Mouse (Mus musculus): ENCODE data around the gene Ppil6.

The Ppil6 gene

DNA sequence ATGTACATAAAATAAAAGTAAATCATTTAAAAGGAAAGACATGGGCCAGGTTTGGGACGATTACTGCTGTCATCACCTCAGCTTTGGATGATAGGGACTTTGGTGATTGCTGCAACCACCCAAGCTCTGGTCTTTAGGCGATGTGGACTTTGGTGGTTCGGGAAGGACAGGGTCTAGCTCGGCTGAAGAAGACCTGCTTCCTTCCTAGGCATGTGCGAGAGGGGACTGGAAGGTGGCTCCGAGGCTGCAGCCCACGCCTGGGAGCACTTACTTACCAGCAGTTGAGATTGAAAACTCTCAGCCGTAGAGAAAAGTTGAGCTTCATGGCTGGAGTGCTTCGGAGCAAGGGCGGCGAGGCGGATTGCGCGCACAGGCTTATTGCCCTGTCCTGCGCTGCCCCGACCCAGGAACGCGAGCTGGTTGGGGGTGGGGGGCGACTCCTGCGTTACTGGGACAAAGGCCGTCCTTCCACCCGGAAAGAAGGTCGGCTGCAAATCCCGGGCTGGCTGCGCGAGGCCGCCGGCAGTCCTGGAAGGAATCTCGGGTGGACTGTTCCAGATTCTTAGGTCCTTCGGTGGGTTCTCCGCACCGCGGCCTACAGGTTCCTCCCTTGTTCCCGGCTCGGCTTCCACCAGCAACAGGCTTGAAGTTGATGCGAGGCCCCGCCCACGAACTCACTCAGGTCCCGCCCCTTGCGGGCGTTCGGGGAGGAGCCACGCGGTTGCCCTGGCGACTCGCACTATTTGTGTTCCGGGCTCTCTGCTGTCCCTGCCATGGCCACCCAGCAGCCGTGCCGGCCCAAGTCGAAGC lies at the start of gene Ppil6, which contains the start of gene Smpd2:
Gene Ppil6 (plus strand): TSS at position 732 of the 810 bp plus-strand sequence.
Gene Smpd2 (minus strand): TSS at position 662 of the 810 bp plus-strand sequence.
- ChIA-PET CTCF (interaction anchor here in 2 of 4 experiments (0.5 to 1.9 kb wide), 4 partner anchors 12 to 1089 kb away, joined by 3 to 8 read pairs (median 3); no protein-coding TSS in a partner anchor), POLR2A (interaction anchor here (0.5 to 6.5 kb wide), 38 partner anchors 8 to 1421 kb away, joined by 3 to 45 read pairs (median 4); partner anchors contain the start of genes Zbtb24 (in 3 of the 4), Mical1 (in 2 of the 4), Ak9 (in 1 of the 4) and Cd164 (in 1 of the 4))

DNA sequence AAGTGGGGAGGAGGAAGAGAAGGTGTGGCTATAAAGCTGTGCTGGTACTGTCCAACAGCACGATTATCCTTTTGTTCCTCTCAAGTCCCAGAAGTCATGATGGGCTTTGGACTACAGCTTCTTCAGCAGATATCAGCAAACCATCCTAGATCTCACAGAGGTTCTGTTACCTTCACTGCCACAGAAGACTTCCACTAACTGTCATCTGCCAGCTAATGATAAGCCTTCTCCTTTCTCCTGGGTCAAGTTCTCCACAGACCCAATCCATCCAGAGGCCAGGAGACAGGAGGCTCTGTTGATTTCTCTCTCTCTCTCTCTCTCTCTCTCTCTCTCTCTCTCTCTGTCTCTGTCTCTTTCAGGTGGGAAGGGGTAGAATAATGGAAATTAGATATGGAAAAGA lies 42.0 kb upstream of the Ppil6 start:
- ChIA-PET POLR2A (interaction anchor here in 3 of 4 experiments (0.7 to 10.1 kb wide), 10 partner anchors 12 to 188 kb away, joined by 4 to 134 read pairs (median 36); partner anchors contain the start of genes Cd164 (in 1 of the 3) and Mical1 (in 1 of the 3)), CTCF (interaction anchor here in 1 of 4 experiments (3.7 kb wide), 1 partner anchor 14 kb away, joined by 28 read pairs; no protein-coding TSS in a partner anchor)

DNA sequence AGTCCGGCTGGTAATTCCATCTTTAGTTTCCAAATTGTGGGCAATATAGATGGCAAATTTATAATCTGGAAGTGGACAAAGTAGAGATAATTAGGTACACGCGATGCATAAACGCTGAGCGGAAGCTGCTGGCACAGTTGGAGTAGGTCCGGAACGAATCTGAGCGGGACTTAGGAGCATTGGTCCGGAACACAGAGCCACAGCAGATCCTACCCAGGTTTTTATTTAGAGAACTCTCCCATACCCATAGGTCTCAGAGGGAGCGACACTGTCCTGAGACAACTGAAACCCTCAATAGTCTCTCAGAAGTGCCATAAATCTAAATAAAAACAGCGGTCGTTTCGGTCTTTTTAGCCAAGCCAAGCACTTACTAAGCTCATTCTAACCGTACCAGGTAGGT lies 40.6 kb upstream of the Ppil6 start:
- CTCF ChIA-PET = interaction anchor here in 3 of 4 experiments (0.7 to 3.7 kb wide), 9 partner anchors 9 to 378 kb away, joined by 3 to 28 read pairs (median 3); no protein-coding TSS in a partner anchor
- POLR2A ChIA-PET = interaction anchor here (0.5 to 10.1 kb wide), 58 partner anchors 11 to 1201 kb away, joined by 3 to 134 read pairs (median 6); partner anchors contain the start of genes Cd164 (in 3 of the 4), Mical1 (in 3 of the 4), Ppil6 (in 3 of the 4) and Smpd2 (in 3 of the 4)

DNA sequence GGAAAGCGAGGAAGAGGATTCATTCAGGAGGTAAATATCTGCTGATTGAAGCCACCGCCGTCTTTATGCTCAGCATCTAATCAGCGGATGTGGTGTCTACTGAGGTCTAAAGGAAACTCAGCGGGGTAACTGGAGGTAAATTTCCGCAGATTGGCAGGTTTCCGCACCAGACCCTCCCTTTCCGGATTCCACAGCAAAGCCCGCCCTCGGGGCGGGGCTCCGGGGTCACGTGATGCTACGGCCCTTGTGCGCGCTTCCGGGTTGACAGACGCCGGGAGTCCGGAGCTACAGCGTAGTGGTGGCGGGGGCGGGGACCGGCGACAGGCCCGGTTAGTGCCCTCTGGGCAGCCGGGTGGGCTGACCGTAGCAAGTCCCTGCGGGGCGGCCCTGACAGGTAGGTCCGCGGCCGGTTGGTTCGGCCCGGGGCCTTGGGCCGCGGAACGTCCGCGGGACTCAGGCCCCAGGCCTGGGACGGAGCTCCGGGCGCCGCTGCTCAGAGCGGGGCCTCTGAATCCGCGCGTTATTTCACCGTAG lies 40.0 kb upstream of the Ppil6 start, which contains the start of gene Zbtb24:
Gene Zbtb24 (plus strand): TSS at position 247 of the 534 bp plus-strand sequence.
- POLR2A ChIA-PET = interaction anchor here (0.5 to 10.1 kb wide), 62 partner anchors 10 to 1659 kb away, joined by 3 to 134 read pairs (median 6); partner anchors contain the start of genes Cd164 (in 3 of the 4), Mical1 (in 3 of the 4), Ppil6 (in 3 of the 4) and Smpd2 (in 3 of the 4)
- CTCF ChIA-PET = interaction anchor here in 3 of 4 experiments (0.8 to 3.7 kb wide), 9 partner anchors 9 to 510 kb away, joined by 3 to 28 read pairs (median 3); no protein-coding TSS in a partner anchor

DNA sequence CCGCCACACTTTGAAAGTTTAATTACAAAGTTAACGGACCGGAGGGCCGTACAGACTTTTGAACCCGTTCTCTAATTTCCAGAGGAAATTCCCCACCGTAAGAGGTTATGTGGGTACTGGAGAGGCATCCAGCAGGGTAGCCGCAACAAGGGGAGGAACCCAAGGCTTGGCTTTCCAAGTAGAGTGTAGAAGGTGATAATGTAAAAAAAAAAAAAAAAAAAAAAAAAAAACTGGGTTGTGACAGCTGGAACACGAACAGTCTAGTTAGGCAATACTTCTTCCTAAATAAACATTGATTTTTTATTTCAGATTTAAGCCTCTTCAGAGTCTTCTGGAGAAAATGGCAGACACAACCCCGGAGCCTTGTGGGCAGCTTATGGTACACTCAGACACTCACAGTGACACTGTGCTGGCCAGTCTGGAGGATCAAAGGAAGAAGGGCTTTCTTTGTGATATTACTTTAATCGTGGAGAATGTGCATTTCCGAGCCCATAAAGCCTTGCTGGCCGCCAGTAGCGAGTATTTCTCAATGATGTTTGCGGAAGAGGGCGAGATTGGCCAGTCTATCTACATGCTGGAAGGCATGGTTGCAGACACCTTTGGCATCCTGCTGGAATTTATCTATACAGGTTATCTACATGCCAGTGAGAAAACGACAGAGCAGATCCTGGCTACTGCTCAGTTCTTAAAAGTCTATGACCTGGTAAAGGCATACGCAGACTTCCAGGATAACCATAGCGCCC lies 39.3 kb upstream of the Ppil6 start:
- CTCF ChIA-PET = interaction anchor here in 3 of 4 experiments (0.7 to 3.7 kb wide), 8 partner anchors 8 to 510 kb away, joined by 3 to 28 read pairs (median 3); no protein-coding TSS in a partner anchor
- POLR2A ChIA-PET = interaction anchor here (0.6 to 10.1 kb wide), 59 partner anchors 10 to 1203 kb away, joined by 3 to 134 read pairs (median 7); partner anchors contain the start of genes Cd164 (in 3 of the 4), Mical1 (in 3 of the 4), Ppil6 (in 3 of the 4) and Smpd2 (in 3 of the 4)

DNA sequence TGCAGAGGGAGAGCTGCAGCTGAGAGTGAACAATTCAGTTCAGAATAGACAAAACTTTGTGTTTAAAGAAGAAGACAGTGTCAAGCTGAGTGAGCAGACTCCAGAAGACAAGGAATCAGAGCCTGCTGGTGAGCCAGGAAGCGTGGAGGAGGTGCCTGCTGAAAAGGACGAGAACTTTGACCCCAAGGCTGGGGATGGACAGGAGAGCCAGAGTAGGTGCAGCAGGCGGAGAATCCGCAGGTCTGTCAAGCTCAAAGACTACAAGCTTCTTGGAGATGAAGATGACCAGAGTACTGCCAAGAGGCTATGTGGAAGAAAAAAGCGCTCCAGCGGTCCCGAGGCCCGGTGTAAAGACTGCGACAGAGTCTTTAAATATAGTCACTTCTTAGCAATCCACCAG lies 38.6 kb upstream of the Ppil6 start:
- POLR2A ChIA-PET = interaction anchor here in 3 of 4 experiments (0.8 to 10.1 kb wide), 17 partner anchors 9 to 71 kb away, joined by 3 to 134 read pairs (median 31); partner anchors contain the start of genes Cd164 (in 2 of the 3) and Mical1 (in 2 of the 3)
- CTCF ChIA-PET = interaction anchor here in 1 of 4 experiments (3.7 kb wide), 1 partner anchor 17 kb away, joined by 28 read pairs; no protein-coding TSS in a partner anchor

DNA sequence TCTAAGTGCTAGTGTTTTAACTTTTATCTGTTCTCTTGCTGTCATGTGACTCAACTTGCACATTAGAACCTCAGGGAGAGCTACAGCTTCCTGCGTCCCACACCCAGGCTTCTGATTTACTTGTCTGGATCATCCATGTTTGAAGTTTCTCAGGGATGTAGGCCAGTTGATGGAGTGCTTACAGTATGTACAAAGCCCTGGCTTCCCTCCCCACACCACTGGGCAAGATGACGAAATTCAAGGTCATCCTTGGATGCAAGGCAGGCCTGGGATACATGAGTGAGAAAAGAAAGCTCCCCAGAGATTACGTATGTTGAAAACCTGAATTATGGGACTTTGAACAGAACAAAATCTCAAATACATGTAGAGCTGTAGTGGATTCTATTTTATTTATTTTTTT lies 37.4 kb upstream of the Ppil6 start:
- ChIA-PET CTCF (interaction anchor here in 1 of 4 experiments (0.7 kb wide), 1 partner anchor 29 kb away, joined by 3 read pairs; no protein-coding TSS in a partner anchor), POLR2A (interaction anchor here in 3 of 4 experiments (0.8 to 13.5 kb wide), 17 partner anchors 8 to 150 kb away, joined by 3 to 159 read pairs (median 7); partner anchors contain the start of genes Cd164 (in 2 of the 3), Mical1 (in 2 of the 3) and Fig4 (in 1 of the 3))

DNA sequence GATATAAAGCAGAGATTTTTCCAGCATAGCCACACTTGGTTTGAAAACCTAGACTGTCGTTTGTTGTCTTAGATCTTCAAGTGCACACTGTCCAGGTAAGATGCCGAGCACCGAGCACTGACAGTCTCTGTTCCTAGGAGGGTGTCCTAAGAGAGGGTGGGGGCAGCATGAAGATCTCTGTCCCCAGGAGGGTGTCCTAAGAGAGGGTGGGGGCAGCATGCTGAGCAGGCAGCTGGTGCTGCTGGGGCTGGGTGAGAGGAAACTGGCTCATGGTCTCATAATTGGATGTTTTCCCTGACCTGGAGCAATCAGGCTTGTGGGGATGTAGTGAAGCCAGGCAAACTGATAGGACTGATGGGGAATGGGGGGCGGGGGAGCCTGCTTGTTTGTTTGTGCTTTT lies 30.2 kb upstream of the Ppil6 start:
- CTCF ChIA-PET = interaction anchor here in 2 of 4 experiments (0.6 to 1.1 kb wide), 3 partner anchors 22 to 156 kb away, joined by 3 read pairs; partner anchors contain the start of gene Ak9 (in 1 of the 2)
- POLR2A ChIA-PET = interaction anchor here in 3 of 4 experiments (0.7 to 13.5 kb wide), 11 partner anchors 9 to 41 kb away, joined by 3 to 159 read pairs (median 12); partner anchors contain the start of genes Zbtb24 (in 3 of the 3), Mical1 (in 2 of the 3), Ppil6 (in 1 of the 3) and Smpd2 (in 1 of the 3)

DNA sequence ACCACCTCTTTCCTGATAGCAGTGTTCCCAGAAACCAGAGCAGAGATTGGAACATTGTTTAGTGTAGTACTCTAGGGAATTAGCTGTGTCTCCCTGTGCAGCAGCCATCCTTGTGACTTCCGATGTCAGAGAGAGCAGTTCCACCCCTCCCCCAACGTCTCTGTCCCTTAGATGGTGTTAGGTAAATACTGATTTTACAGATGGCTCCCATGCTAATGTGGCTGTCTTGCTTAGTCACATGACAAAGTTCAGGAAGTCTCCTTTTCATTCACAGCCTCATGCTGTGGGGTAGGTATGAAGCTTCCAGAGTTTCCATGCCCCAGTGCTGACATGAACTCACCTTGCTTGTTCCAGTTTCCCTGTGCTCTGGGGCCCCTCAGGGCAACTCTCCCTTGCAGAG lies 29.7 kb upstream of the Ppil6 start:
- POLR2A ChIA-PET = interaction anchor here in 3 of 4 experiments (0.7 to 13.5 kb wide), 12 partner anchors 9 to 29 kb away, joined by 3 to 159 read pairs (median 11); partner anchors contain the start of genes Zbtb24 (in 3 of the 3), Mical1 (in 2 of the 3), Ppil6 (in 1 of the 3) and Smpd2 (in 1 of the 3)
- CTCF ChIA-PET = interaction anchor here in 2 of 4 experiments (0.5 to 1.0 kb wide), 2 partner anchors 21 to 25 kb away, joined by 3 read pairs; no protein-coding TSS in a partner anchor

DNA sequence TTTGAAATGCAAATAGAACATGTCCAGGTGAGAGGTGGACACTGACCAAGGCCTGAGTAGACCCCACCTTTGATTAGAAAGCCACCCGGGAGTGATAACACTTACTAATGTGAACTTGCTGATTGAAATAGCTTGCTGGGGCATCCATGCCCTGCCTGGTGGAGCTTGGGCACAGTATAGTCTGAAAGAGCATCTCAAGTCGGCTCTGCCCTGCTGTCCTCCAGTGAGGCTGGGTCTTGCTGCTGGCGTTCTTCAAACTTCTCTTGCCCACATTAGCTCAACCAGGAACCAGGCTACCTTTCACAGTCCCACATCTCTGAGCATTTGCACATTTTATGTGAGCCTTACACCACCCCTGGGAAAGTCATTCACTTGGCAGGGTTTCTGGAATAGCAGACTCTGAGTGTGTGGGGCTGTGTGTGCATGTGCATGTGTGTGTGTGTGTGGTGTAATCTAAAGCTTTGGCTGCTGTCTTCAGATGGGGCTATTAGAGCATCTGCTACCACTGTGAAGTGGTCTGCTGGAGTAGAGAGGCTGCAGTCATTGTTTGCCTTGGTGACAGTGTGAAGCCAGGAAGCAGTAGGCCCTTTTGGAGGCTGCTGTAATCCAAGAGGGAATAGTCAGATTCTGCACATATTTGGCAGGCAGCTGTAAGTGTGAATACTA lies 29.0 kb upstream of the Ppil6 start:
- ChIA-PET CTCF (interaction anchor here in 2 of 4 experiments (0.5 to 1.0 kb wide), 3 partner anchors 10 to 26 kb away, joined by 3 to 4 read pairs (median 3); no protein-coding TSS in a partner anchor), POLR2A (interaction anchor here (0.7 to 13.5 kb wide), 17 partner anchors 7 to 45 kb away, joined by 3 to 159 read pairs (median 9); partner anchors contain the start of genes Zbtb24 (in 4 of the 4), Mical1 (in 2 of the 4), Ppil6 (in 1 of the 4) and Smpd2 (in 1 of the 4))

DNA sequence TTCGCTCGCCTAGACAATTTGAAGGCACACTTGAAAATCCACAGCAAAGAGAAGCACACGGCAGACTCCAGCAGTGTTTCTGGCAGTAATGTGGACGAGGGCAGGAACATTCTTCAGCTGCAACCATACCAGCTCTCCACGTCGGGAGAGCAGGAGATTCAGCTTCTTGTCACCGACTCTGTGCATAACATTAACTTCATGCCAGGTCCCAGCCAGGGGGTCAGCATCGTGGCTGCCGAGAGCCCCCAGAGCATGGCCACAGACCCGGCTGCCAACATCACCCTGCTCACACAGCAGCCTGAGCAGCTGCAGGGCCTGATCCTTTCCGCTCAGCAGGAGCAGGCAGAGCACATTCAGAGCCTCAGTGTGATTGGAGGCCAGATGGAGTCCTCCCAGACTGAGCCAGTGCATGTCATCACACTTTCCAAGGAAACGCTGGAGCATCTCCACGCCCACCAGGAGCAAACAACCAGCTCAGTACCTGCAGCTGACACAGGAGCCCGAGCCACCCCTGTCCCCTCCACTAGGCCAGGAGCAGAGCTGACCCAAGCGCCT lies 25.8 kb upstream of the Ppil6 start:
- POLR2A ChIA-PET = interaction anchor here in 3 of 4 experiments (0.6 to 13.5 kb wide), 21 partner anchors 9 to 1206 kb away, joined by 3 to 159 read pairs (median 5); partner anchors contain the start of genes Zbtb24 (in 3 of the 3), Cd164 (in 2 of the 3), Mical1 (in 2 of the 3) and Ppil6 (in 1 of the 3)

DNA sequence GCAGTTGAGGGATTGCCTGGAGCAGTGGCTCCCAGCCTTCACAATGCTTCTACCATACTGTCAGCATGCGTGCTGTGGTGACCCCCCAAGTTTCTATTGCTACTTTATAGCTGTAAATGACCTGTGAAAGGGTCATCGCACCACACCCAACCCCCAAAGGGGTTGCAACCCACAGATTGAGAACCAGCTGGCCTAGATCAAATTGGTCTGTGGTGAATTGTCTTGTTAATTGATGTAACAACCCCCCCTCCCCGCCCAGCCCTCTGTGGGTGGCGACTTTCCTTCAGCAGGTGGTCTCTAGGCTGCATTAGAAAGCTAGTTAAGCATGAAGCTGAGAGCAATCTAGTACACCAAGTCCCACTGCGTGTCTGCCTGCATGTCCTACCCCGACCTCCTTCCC lies 22.9 kb upstream of the Ppil6 start:
- ChIA-PET CTCF (interaction anchor here (0.6 to 1.6 kb wide), 11 partner anchors 9 to 612 kb away, joined by 3 to 9 read pairs (median 4); partner anchors contain the start of gene Mical1 (in 1 of the 4)), POLR2A (interaction anchor here (0.5 to 2.6 kb wide), 71 partner anchors 8 to 1731 kb away, joined by 3 to 70 read pairs (median 5); partner anchors contain the start of genes Zbtb24 (in 4 of the 4), Cd164 (in 3 of the 4), Mical1 (in 3 of the 4) and Ppil6 (in 3 of the 4))

More for the DNA sequence above, 25.8 kb upstream of the Ppil6 start:
- CTCF ChIA-PET = interaction anchor here in 1 of 4 experiments (1.1 kb wide), 1 partner anchor 41 kb away, joined by 4 read pairs; no protein-coding TSS in a partner anchor

DNA sequence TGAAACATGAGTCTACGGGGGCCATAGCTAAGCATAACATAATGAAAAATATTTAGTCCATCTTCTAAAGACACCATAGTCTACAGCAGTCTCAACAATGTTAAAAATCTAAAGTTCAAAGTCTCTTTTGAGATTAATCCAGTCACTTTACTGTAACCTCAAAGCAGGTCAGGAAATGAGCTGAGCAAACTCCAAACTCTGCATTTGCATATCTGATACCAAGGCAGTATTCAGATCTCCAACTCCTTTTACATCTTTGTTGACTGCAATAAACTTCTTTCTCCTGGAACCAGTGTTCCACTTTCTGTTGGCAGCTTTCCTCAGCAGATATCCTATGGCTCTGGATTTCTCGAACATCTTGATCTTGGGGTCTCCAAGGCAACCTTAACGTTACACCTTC lies 19.5 kb upstream of the Ppil6 start:
- ChIA-PET POLR2A (interaction anchor here in 2 of 4 experiments (0.6 to 15.8 kb wide), 15 partner anchors 10 to 279 kb away, joined by 3 to 159 read pairs (median 6); partner anchors contain the start of genes Cd164 (in 2 of the 2), Zbtb24 (in 2 of the 2), Ppil6 (in 1 of the 2) and Smpd2 (in 1 of the 2)), CTCF (interaction anchor here in 1 of 4 experiments (1.3 kb wide), 1 partner anchor 167 kb away, joined by 3 read pairs; the partner anchor contains the start of gene Ak9)

DNA sequence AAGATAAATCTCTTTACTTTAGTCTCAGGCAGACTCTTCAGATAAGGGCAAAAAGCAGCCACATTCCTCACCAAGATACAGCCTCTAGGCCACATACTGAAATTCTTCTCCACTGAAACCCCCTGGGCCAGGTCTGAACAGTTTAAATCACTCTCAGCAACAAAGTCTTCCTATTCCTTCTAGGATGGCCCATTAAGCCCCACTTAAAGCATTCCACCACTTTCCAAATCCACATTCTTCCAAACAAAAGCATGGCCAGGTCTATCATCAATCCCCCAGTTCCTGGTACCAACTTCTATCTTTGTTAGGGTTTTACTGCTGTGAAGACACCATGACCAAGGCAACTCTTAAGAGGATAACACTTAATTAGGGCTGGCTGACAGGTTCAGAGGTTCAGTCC lies 17.7 kb upstream of the Ppil6 start:
- ChIA-PET POLR2A (interaction anchor here in 3 of 4 experiments (0.9 to 15.8 kb wide), 20 partner anchors 9 to 47 kb away, joined by 3 to 159 read pairs (median 5); partner anchors contain the start of genes Zbtb24 (in 3 of the 3), Cd164 (in 1 of the 3), Ppil6 (in 1 of the 3) and Smpd2 (in 1 of the 3)), CTCF (no interaction called here)
